ENCODE assay signal across 8 mouse cellular contexts in the genomic region with DNA sequence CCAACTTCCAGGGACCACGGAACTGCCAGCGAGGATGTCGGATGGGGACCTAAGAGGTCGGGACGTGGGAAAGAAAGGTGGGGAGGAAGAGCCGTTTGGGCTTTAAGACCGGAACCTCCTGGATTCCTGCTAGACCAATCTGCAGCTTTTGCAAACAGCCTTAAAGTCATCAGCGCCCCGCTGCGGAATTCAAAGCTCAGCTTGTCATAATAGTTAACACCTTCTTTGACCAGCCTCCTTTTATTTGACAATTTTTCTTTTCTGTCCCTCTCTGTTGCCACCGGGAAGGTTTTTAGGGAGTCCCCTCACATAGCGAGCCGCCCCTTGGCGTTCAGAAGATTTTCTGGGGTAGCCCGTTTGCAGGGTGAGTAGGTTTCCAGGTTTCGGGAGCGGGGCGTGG. TPM values are rescaled to one million over a fixed set of nuclear protein-coding genes. Genes with fewer than 3 reads are reported as not detected.
A peak's percentile ranks its signal among the peaks of the same experiment; 100 is the strongest.
DNase-seq lines count a peak whose midpoint lies in the region; ATAC-seq and TF ChIP-seq lines count a peak whose summit lies in the region.

A gene (plus strand): TSS at position 192 of the 400 bp plus-strand sequence.

- no peak within 1 kb of the TSS for H3K4me3 ChIP-seq in myocyte

- intact Hi-C loops in heart, postnatal 25 days (cut with DNase I), result loop anchor here (5.0 kb wide), 3 partner anchors 33 to 153 kb away; no protein-coding TSS in a partner anchor

- H3K27me3 ChIP-seq in myocyte (ENCODE audit: control insufficient read depth, insufficient read depth, insufficient read length), result peaks cover 22% of the 10 kb centered on the region

- ATAC-seq in frontal cortex, adult (ENCODE audit: low TSS enrichment), result peak; percentile 35; the same call in 1 of the 2 replicates

- peak; percentile 23 to 38 for DNase-seq in heart, adult 18-20 months
- no peak for DNase-seq in heart, postnatal 25 days (ENCODE audit: low spot score)
- peak; percentile 76 for DNase-seq in ES-CJ7 (ENCODE audit: low read depth, low spot score)
- peak; percentile 38 for DNase-seq in kidney, postnatal 14 days
- no peak for DNase-seq in spleen, adult 12 weeks (ENCODE audit: low spot score)
- DNase-seq in cerebellum, adult 9-11 months, result no peak

- H3K36me3 ChIP-seq in myocyte (ENCODE audit: control insufficient read depth, insufficient read depth), result no peaks in the 10 kb centered on the region

- H3ac ChIP-seq in myocyte (ENCODE audit: control insufficient read depth, insufficient read length), result no peak within 1 kb of the TSS

- no peaks in the 10 kb centered on the region for H3K79me2 ChIP-seq in myocyte (ENCODE audit: control insufficient read depth, insufficient read depth)

- peak within 1 kb of the TSS; percentile 35 for H3K4me2 ChIP-seq in myocyte (ENCODE audit: low read depth)

- no peak for TF ChIP-seq POLR2A in myocyte (IDR thresholded peaks at IDR 0.05; ENCODE audit: insufficient read length, low read depth)

TF ChIP-seq in myocyte, 11 proteins besides CTCF, POLR2A, EP300 and RAD21:
- TF ChIP-seq MAX (IDR thresholded peaks at IDR 0.05; ENCODE audit: low read depth), result no peak
- TF ChIP-seq POLR2AphosphoS2 (IDR thresholded peaks at IDR 0.05; ENCODE audit: insufficient read length, low read depth), result no peak
- TF ChIP-seq REST (IDR thresholded peaks at IDR 0.05; ENCODE audit: insufficient read depth, insufficient read length), result no peak
- TF ChIP-seq E2F4 (IDR thresholded peaks at IDR 0.05; ENCODE audit: insufficient read depth), result no peak
- no peak for TF ChIP-seq MYOD1 (IDR thresholded peaks at IDR 0.05; ENCODE audit: control insufficient read depth in 1 of 3, insufficient read length in 2 of 3, low read depth in 2 of 3)
- TF ChIP-seq MYOG (IDR thresholded peaks at IDR 0.05; ENCODE audit: control insufficient read depth in 1 of 3, insufficient read depth in 1 of 3, insufficient read length in 2 of 3, low read depth in 2 of 3), result no peak
- no peak for TF ChIP-seq TCF3 (IDR thresholded peaks at IDR 0.05; ENCODE audit: insufficient read length, low read depth)
- no peak for TF ChIP-seq CEBPB (IDR thresholded peaks at IDR 0.05; ENCODE audit: insufficient read depth, poor library complexity, severe bottlenecking)
- TF ChIP-seq USF1 (IDR thresholded peaks at IDR 0.05; ENCODE audit: low read depth), result no peak
- TF ChIP-seq TCF12 (IDR thresholded peaks at IDR 0.05; ENCODE audit: insufficient read depth, poor library complexity, severe bottlenecking), result no peak
- TF ChIP-seq SRF (IDR thresholded peaks at IDR 0.05; ENCODE audit: control insufficient read depth, insufficient read length, low read depth), result no peak

RNA-seq across cellular contexts. Expression of the gene that starts here (rescaled TPM):
- under 1 TPM; 0.42 to 0.51 TPM for total RNA-seq in heart, adult 18-20 months (2021)
- 1 to 10 TPM; 1.0 to 1.7 TPM for total RNA-seq in heart, postnatal 25 days (2021)
- polyA plus RNA-seq in myocyte (2012; fragmentation: generic; extraction: Trizol), result 0.12 TPM

Comparison
In these comparisons a context has a peak if more than half of its experiments do, and no peak if none do; other contexts are left out.
1. Peak in DNase-seq in heart, adult 18-20 months; RNA of the gene not detected or under 1 TPM.
2. DNase-seq: peak in ES-CJ7 (single experiment) and kidney, postnatal 14 days (single experiment); none in heart, postnatal 25 days (single experiment), spleen, adult 12 weeks (single experiment) and cerebellum, adult 9-11 months (single experiment).